ENCODE assay signal across 23 mouse cellular contexts in genomic region chr9:88357173-88357572, GRCm38 (mm10). TPM values are rescaled to one million over a fixed set of nuclear protein-coding genes. Genes with fewer than 3 reads are reported as not detected.
DNase-seq lines count a peak whose midpoint lies in the region; ATAC-seq and TF ChIP-seq lines count a peak whose summit lies in the region.
"Had no signal": no experiment of that assay in that cellular context is flagged by ENCODE, and none has a peak within 500 bp of the region (broad histone marks: within the 10 kb centered on the region; RNA-seq: fewer than 3 reads in every experiment).

No protein-coding gene starts in this region.

- no peak overlapping the region for H3K4me3 ChIP-seq in thymus, adult 2 months (ENCODE audit: control insufficient read depth, insufficient read depth, low read length)
- no peak overlapping the region for H3K4me3 ChIP-seq in midbrain, embryonic 10.5 days
- H3K4me3 ChIP-seq: forebrain, embryonic 13.5 days; heart, embryonic 15.5 days; hindbrain, embryonic 15.5 days; limb, embryonic 13.5 days; lung, embryonic 15.5 days had no signal

- no peaks in the 10 kb centered on the region for H3K36me3 ChIP-seq in thymus, adult 2 months (ENCODE audit: control insufficient read depth, insufficient read depth, low read length)
- H3K36me3 ChIP-seq in midbrain, embryonic 10.5 days = no peaks in the 10 kb centered on the region
- H3K36me3 ChIP-seq: G1E; heart, embryonic 15.5 days; hindbrain, embryonic 15.5 days; limb, embryonic 13.5 days; lung, embryonic 15.5 days had no signal

- no peaks in the 10 kb centered on the region for H3K9me3 ChIP-seq in midbrain, embryonic 10.5 days (replicated peaks)
- H3K9me3 ChIP-seq: forebrain, embryonic 13.5 days; G1E; heart, embryonic 15.5 days; hindbrain, embryonic 15.5 days; limb, embryonic 13.5 days; lung, embryonic 15.5 days had no signal

- DNase-seq in thymus, postnatal 14 days = peak; percentile 37
- DNase-seq in thymus, adult 2 months = no peak
- DNase-seq in right cerebral cortex, postnatal 4 days = no peak
- no peak for DNase-seq in midbrain, embryonic 10.5 days (ENCODE audit: low spot score)
- no peak for DNase-seq in embryo, embryonic 9.5 days (ENCODE audit: extremely low spot score)
- DNase-seq: adrenal gland, postnatal 25 days; cerebellum, adult 2 months; gastrocnemius, postnatal 10 days; heart, adult 18-20 months; heart, postnatal 4 days; kidney, adult 11 months; lung, postnatal 4 days; midbrain, embryonic 14.5 days; retina, postnatal 1 day had no signal

- peaks cover 10% of the 10 kb centered on the region for H3K4me1 ChIP-seq in thymus, adult 2 months (replicated peaks; ENCODE audit: control insufficient read depth, insufficient read depth, low read length)
- peaks cover 11% of the 10 kb centered on the region for H3K4me1 ChIP-seq in midbrain, embryonic 10.5 days
- H3K4me1 ChIP-seq: lung, embryonic 15.5 days had no signal

- peak; percentile 67 for ATAC-seq in common myeloid progenitor, adult 5-6 weeks (replicated peaks; ENCODE audit: low read depth, poor library complexity, severe bottlenecking)
- ATAC-seq in megakaryocyte progenitor cell, adult 5-6 weeks (replicated peaks; ENCODE audit: poor library complexity) = peak; percentile 82
- ATAC-seq: forebrain, embryonic 13.5 days had no signal

- no peak overlapping the region for H3K27ac ChIP-seq in thymus, adult 2 months (ENCODE audit: control insufficient read depth, insufficient read depth, low read length)
- no peak overlapping the region for H3K27ac ChIP-seq in midbrain, embryonic 10.5 days (replicated peaks)
- H3K27ac ChIP-seq: forebrain, embryonic 13.5 days; heart, embryonic 15.5 days; hindbrain, embryonic 15.5 days; limb, embryonic 13.5 days; liver, embryonic 14.5 days; lung, embryonic 15.5 days had no signal

- no peak for TF ChIP-seq POLR2A in thymus, adult 2 months (IDR thresholded peaks at IDR 0.05; ENCODE audit: control insufficient read depth, extremely low read depth, insufficient read depth, low read length, poor library complexity)

- TF ChIP-seq CTCF in thymus, adult 2 months (IDR thresholded peaks at IDR 0.05; ENCODE audit: borderline replicate concordance, control insufficient read depth, extremely low read depth, insufficient read depth, low read length, poor library complexity) = no peak

- no peaks in the 10 kb centered on the region for H3K27me3 ChIP-seq in thymus, adult 2 months (ENCODE audit: control insufficient read depth, insufficient read depth, low read length)
- H3K27me3 ChIP-seq in midbrain, embryonic 10.5 days (ENCODE audit: low read depth, poor library complexity, severe bottlenecking) = no peaks in the 10 kb centered on the region
- H3K27me3 ChIP-seq: forebrain, embryonic 13.5 days; heart, embryonic 15.5 days; hindbrain, embryonic 15.5 days; limb, embryonic 13.5 days; lung, embryonic 15.5 days had no signal

- 8% methylated on average over 3 of the region's 3 CpGs for WGBS in thymus, adult 2 months
- 81% methylated on average over 3 of the region's 3 CpGs for WGBS in midbrain, embryonic 10.5 days

RNA-seq across cellular contexts. Expression of gene Nt5e, which starts 30.2 kb away (rescaled TPM):
- 1.7 and 1.9 TPM in 2 replicates for polyA plus RNA-seq in thymus, adult 2 months (2012; rRNA removed)
- total RNA-seq in common myeloid progenitor, adult 5-6 weeks (2017) = 0.05 and 1.0 TPM in 2 replicates
- 0.22 and 0.64 TPM in 2 replicates for total RNA-seq in megakaryocyte progenitor cell, adult 5-6 weeks (2015)
- 0.84 and 1.1 TPM in 2 replicates for total RNA-seq in megakaryocyte progenitor cell, adult 5-6 weeks (2017)
- polyA plus RNA-seq in midbrain, embryonic 10.5 days (2016; fragmentation: Nextera tagmentation; extraction: Ambion mirVana) = 0.73 and 1.1 TPM in 2 replicates
- polyA plus RNA-seq: G1E had no signal
